Mouse (Mus musculus) gastrocnemius, postnatal 25 days (tissue): Measurements from ENCODE around the gene Ahcy. TPM values are rescaled to one million over a fixed set of nuclear protein-coding genes. Genes with fewer than 3 reads are reported as not detected.
"Not testable (repeated sequence)": the region's sequence is repeated elsewhere in the genome, so short reads cannot be mapped to it uniquely, and the experiment has no call there.

Experiments used
- DNase-seq: peaks from one replicate; pipeline ENCODE4 v3.0.0; 2022
- total RNA-seq, 2 experiments: library from RNA; stranded (reverse); gene quantifications; 1 replicate in 1 of 2; 2 replicates in 1 of 2; pipeline ENCODE4 v1.2.3; 2021

The Ahcy gene
- total RNA-seq, 2 experiments from 2014 or later = 15.3 to 16.0 TPM

- no peak for DNase-seq
Measured at GRCm38 (mm10) chr2:155074766-155075330, 551 bp upstream of the Ahcy start.

- no peak for DNase-seq
Measured at GRCm38 (mm10) chr2:155073347-155073746, 950 bp downstream of the Ahcy start.

- no peak for DNase-seq
Measured at GRCm38 (mm10) chr2:155072353-155073145, 1.7 kb downstream of the Ahcy start.

GRCm38 (mm10) chr2:155071027-155071426 is 3.3 kb downstream of the Ahcy start:
- no peak for DNase-seq

- DNase-seq = no peak
Measured at GRCm38 (mm10) chr2:155057361-155057760, 16.9 kb downstream of the Ahcy start.

GRCm38 (mm10) chr2:155056076-155056578 is 18.2 kb downstream of the Ahcy start:
- no peak for DNase-seq

GRCm38 (mm10) chr2:155054672-155055071 is 19.6 kb downstream of the Ahcy start:
- no peak for DNase-seq

GRCm38 (mm10) chr2:155053512-155053911 is 20.8 kb downstream of the Ahcy start:
- not testable (repeated sequence) for DNase-seq

- DNase-seq = no peak
Measured at GRCm38 (mm10) chr2:155052681-155053080, 21.6 kb downstream of the Ahcy start.

GRCm38 (mm10) chr2:155051622-155052351 is 22.5 kb downstream of the Ahcy start:
- DNase-seq = no peak

GRCm38 (mm10) chr2:155050504-155051236 is 23.6 kb downstream of the Ahcy start:
- peak; percentile 94 for DNase-seq

GRCm38 (mm10) chr2:155050108-155050503 is 24.2 kb downstream of the Ahcy start:
- no peak for DNase-seq

GRCm38 (mm10) chr2:155047452-155048178 is 26.7 kb downstream of the Ahcy start:
- DNase-seq = no peak

- DNase-seq = no peak
Measured at GRCm38 (mm10) chr2:155046803-155047202, 27.5 kb downstream of the Ahcy start.

GRCm38 (mm10) chr2:155045075-155045474 is 29.2 kb downstream of the Ahcy start:
- no peak for DNase-seq

- DNase-seq = no peak
Measured at GRCm38 (mm10) chr2:155044542-155044941, 29.8 kb downstream of the Ahcy start.

GRCm38 (mm10) chr2:155039956-155040355 is 34.3 kb downstream of the Ahcy start:
- no peak for DNase-seq

GRCm38 (mm10) chr2:155032938-155033710 is 41.2 kb downstream of the Ahcy start:
- DNase-seq = no peak

GRCm38 (mm10) chr2:155030831-155031230 is 43.5 kb downstream of the Ahcy start:
- DNase-seq = peak; percentile 4

- DNase-seq = not testable (repeated sequence)
Measured at GRCm38 (mm10) chr2:155020247-155020826, 54.0 kb downstream of the Ahcy start.
